Mouse (Mus musculus): ENCODE results near the gene Rhoh.

The Rhoh gene

GRCm38 (mm10) chr5:65929162-65929561 is 68.1 kb downstream of the Rhoh start:
- DNase-seq (ENCODE audit: low read depth, low spot score) = no peak

- DNase-seq (ENCODE audit: low read depth, low spot score) = no peak
Observed at GRCm38 (mm10) chr5:65930171-65930570, 69.2 kb downstream of the Rhoh start.

GRCm38 (mm10) chr5:65933258-65933657 is 72.2 kb downstream of the Rhoh start:
- DNase-seq (ENCODE audit: low read depth, low spot score) = no peak

GRCm38 (mm10) chr5:65933764-65934163 is 72.8 kb downstream of the Rhoh start:
- DNase-seq (ENCODE audit: low read depth, low spot score) = no peak

GRCm38 (mm10) chr5:65934783-65935182 is 73.8 kb downstream of the Rhoh start, which contains the start of gene Chrna9:
TSS of gene Chrna9 (plus strand) at chr5:65934921.
- DNase-seq (ENCODE audit: low read depth, low spot score) = no peak

GRCm38 (mm10) chr5:65937011-65937726 is 76.2 kb downstream of the Rhoh start:
- DNase-seq (ENCODE audit: low read depth, low spot score) = no peak

- DNase-seq (ENCODE audit: low read depth, low spot score) = peak; percentile 92
Observed at GRCm38 (mm10) chr5:65937998-65938715, 77.1 kb downstream of the Rhoh start.

GRCm38 (mm10) chr5:65941145-65941544 is 80.1 kb downstream of the Rhoh start:
- DNase-seq (ENCODE audit: low read depth, low spot score) = no peak
